Mouse (Mus musculus) forebrain, embryonic 13.5 days (tissue): ENCODE data around the gene Apaf1. TPM values are rescaled to one million over a fixed set of nuclear protein-coding genes. Genes with fewer than 3 reads are reported as not detected.
A peak's percentile ranks its signal among the peaks of the same experiment; 100 is the strongest.

Experiments used
- ATAC-seq: fragments of 200-750 bp; cut with Nextera tagmentation; 2 replicates; pipeline ENCODE4 v1.8.0; 2017
- H3K27ac ChIP-seq: fragments of 300-500 bp; sonication (generic); 2 replicates; pipeline ENCODE4 v1.5.1; 2015; ENCODE audit warnings: inconsistent platforms, mild to moderate bottlenecking, moderate library complexity
- H3K27me3 ChIP-seq: fragments of 300-500 bp; sonication (generic); 2 replicates; pipeline ENCODE4 v1.6.1; 2015; ENCODE audit warnings: mild to moderate bottlenecking, inconsistent platforms
- H3K36me3 ChIP-seq: fragments of 300-500 bp; sonication (generic); 2 replicates; pipeline ENCODE4 v1.6.1; 2015; ENCODE audit warnings: mild to moderate bottlenecking, inconsistent platforms; ENCODE audit not compliant: poor library complexity, severe bottlenecking
- H3K4me1 ChIP-seq: fragments of 300-500 bp; sonication (generic); 2 replicates; pipeline ENCODE4 v1.6.1; 2015; ENCODE audit warnings: inconsistent platforms
- H3K4me2 ChIP-seq: fragments of 300-500 bp; sonication (generic); 2 replicates; pipeline ENCODE4 v1.6.1; 2015; ENCODE audit warnings: inconsistent platforms, mild to moderate bottlenecking, moderate library complexity
- H3K4me3 ChIP-seq: fragments of 300-500 bp; sonication (generic); 2 replicates; pipeline ENCODE4 v1.5.1; 2015; ENCODE audit warnings: mild to moderate bottlenecking, inconsistent platforms
- H3K9ac ChIP-seq: fragments of 300-500 bp; sonication (generic); 2 replicates; pipeline ENCODE4 v1.6.1; 2015; ENCODE audit warnings: mild to moderate bottlenecking, inconsistent platforms
- H3K9me3 ChIP-seq: fragments of 300-500 bp; sonication (generic); replicated peaks from 2 replicates; pipeline ENCODE4 v1.6.1; 2016; ENCODE audit warnings: inconsistent platforms
- WGBS: fragments of 180-500 bp; shearing (Covaris S2); methylation state at CpG from one replicate; pipeline ENCODE4 v1.1.7; 2015; 5-methylcytosine and 5-hydroxymethylcytosine counted together
- polyA plus RNA-seq: library from polyadenylated mRNA; unstranded; fragments of >200 nt; fragmentation: Nextera tagmentation; extraction: Ambion mirVana; gene quantifications from 2 replicates; pipeline ENCODE4 v1.2.1, GENCODE M21; 2015

Gene Apaf1
- polyA plus RNA-seq, 1 experiment from 2014 or later: 19.8 TPM

GRCm38 (mm10) chr10:91005858-91006538 is 76.6 kb downstream of the Apaf1 start:
- WGBS: 93% methylated on average over 12 of the region's 12 CpGs
- Histone ChIP-seq H3K9me3 (no peaks in the 10 kb centered on the region), H3K4me1 (no peaks in the 10 kb centered on the region), H3K4me2 (no peak overlapping the region), H3K36me3 (peaks cover 25% of the 10 kb centered on the region; the same call in 1 of the 2 replicates), H3K4me3 (no peak overlapping the region), H3K9ac (no peak overlapping the region), H3K27me3 (no peaks in the 10 kb centered on the region), H3K27ac (no peak overlapping the region)
- no peak for ATAC-seq

- Histone ChIP-seq H3K4me2 (no peak overlapping the region), H3K27me3 (no peaks in the 10 kb centered on the region), H3K9ac (no peak overlapping the region), H3K9me3 (no peaks in the 10 kb centered on the region), H3K27ac (no peak overlapping the region), H3K4me1 (no peaks in the 10 kb centered on the region), H3K36me3 (peaks cover 13% of the 10 kb centered on the region), H3K4me3 (no peak overlapping the region)
- 58% methylated on average over 13 of the region's 13 CpGs for WGBS
- ATAC-seq: no peak
These were observed 81.1 kb downstream of the Apaf1 start for GRCm38 (mm10) chr10:91001421-91001820.

- no peak overlapping the region for H3K4me2 ChIP-seq
- no peaks in the 10 kb centered on the region for H3K27me3 ChIP-seq
- H3K9ac ChIP-seq: no peak overlapping the region
- H3K27ac ChIP-seq: no peak overlapping the region
- 89% methylated on average over 5 of the region's 5 CpGs for WGBS
- no peak overlapping the region for H3K4me3 ChIP-seq
- H3K4me1 ChIP-seq: no peaks in the 10 kb centered on the region
- no peaks in the 10 kb centered on the region for H3K9me3 ChIP-seq
- no peak for ATAC-seq
- peaks cover 27% of the 10 kb centered on the region for H3K36me3 ChIP-seq
These were observed 82.7 kb downstream of the Apaf1 start for GRCm38 (mm10) chr10:90999899-91000298.

GRCm38 (mm10) chr10:90993869-90994268 is 88.7 kb downstream of the Apaf1 start:
- Histone ChIP-seq H3K36me3 (peaks cover 42% of the 10 kb centered on the region), H3K27me3 (no peaks in the 10 kb centered on the region), H3K9me3 (no peaks in the 10 kb centered on the region), H3K4me1 (peaks cover 9% of the 10 kb centered on the region; the same call in 1 of the 2 replicates), H3K27ac (0 out of 2 replicates have a peak overlapping the region, but pooled peaks have one; percentile 5), H3K4me2 (no peak overlapping the region), H3K4me3 (no peak overlapping the region), H3K9ac (no peak overlapping the region)
- peak; percentile 51; the same call in 1 of the 2 replicates for ATAC-seq
- 50% methylated on average over 5 of the region's 5 CpGs for WGBS

GRCm38 (mm10) chr10:90992237-90992636 is 90.3 kb downstream of the Apaf1 start:
- no peak overlapping the region for H3K4me2 ChIP-seq
- no peak overlapping the region for H3K9ac ChIP-seq
- ATAC-seq: no peak
- no peaks in the 10 kb centered on the region for H3K27me3 ChIP-seq
- no peak overlapping the region for H3K4me3 ChIP-seq
- no peak overlapping the region for H3K27ac ChIP-seq
- H3K36me3 ChIP-seq: peaks cover 41% of the 10 kb centered on the region
- 87% methylated on average over 6 of the region's 6 CpGs for WGBS
- H3K9me3 ChIP-seq: no peaks in the 10 kb centered on the region
- H3K4me1 ChIP-seq: peaks cover 9% of the 10 kb centered on the region; the same call in 1 of the 2 replicates

- Histone ChIP-seq H3K27me3 (no peaks in the 10 kb centered on the region), H3K27ac (no peak overlapping the region), H3K4me3 (no peak overlapping the region), H3K36me3 (peaks cover 24% of the 10 kb centered on the region), H3K4me1 (peaks cover 9% of the 10 kb centered on the region; the same call in 1 of the 2 replicates), H3K4me2 (no peak overlapping the region), H3K9me3 (no peaks in the 10 kb centered on the region), H3K9ac (no peak overlapping the region)
- ATAC-seq: no peak
- 94% methylated on average over 6 of the region's 6 CpGs for WGBS
These were observed 92.2 kb downstream of the Apaf1 start for GRCm38 (mm10) chr10:90990340-90990739.

GRCm38 (mm10) chr10:90983046-90983445 is 99.5 kb downstream of the Apaf1 start:
- Histone ChIP-seq H3K27me3 (no peaks in the 10 kb centered on the region), H3K27ac (no peak overlapping the region), H3K4me2 (no peak overlapping the region), H3K9ac (no peak overlapping the region), H3K4me3 (no peak overlapping the region), H3K4me1 (no peaks in the 10 kb centered on the region), H3K9me3 (no peaks in the 10 kb centered on the region), H3K36me3 (peaks cover 3% of the 10 kb centered on the region; the same call in 1 of the 2 replicates)
- no peak for ATAC-seq
- WGBS: 89% methylated on average over 8 of the region's 8 CpGs

- H3K36me3 ChIP-seq: peaks cover 3% of the 10 kb centered on the region; the same call in 1 of the 2 replicates
- no peaks in the 10 kb centered on the region for H3K9me3 ChIP-seq
- ATAC-seq: no peak
- WGBS: 92% methylated on average over 4 of the region's 4 CpGs
- no peaks in the 10 kb centered on the region for H3K4me1 ChIP-seq
- no peak overlapping the region for H3K4me3 ChIP-seq
- no peak overlapping the region for H3K4me2 ChIP-seq
- no peak overlapping the region for H3K27ac ChIP-seq
- no peak overlapping the region for H3K9ac ChIP-seq
- no peaks in the 10 kb centered on the region for H3K27me3 ChIP-seq
These were observed 100.8 kb downstream of the Apaf1 start for GRCm38 (mm10) chr10:90981811-90982210.

- Histone ChIP-seq H3K27ac (no peak overlapping the region), H3K9me3 (no peaks in the 10 kb centered on the region), H3K4me3 (no peak overlapping the region), H3K4me1 (peaks cover 7% of the 10 kb centered on the region), H3K4me2 (no peak overlapping the region), H3K36me3 (no peaks in the 10 kb centered on the region), H3K27me3 (peaks cover 5% of the 10 kb centered on the region; the same call in 1 of the 2 replicates), H3K9ac (no peak overlapping the region)
- whole genome bisulfite sequencing: 87% methylated on average over 6 of the region's 6 CpGs
- no peak for ATAC-seq
These were observed 108.1 kb downstream of the Apaf1 start for GRCm38 (mm10) chr10:90974491-90974890.

GRCm38 (mm10) chr10:90974084-90974483 is 108.5 kb downstream of the Apaf1 start:
- WGBS: 83% methylated on average over 2 of the region's 2 CpGs
- no peak overlapping the region for H3K4me3 ChIP-seq
- ATAC-seq: no peak
- H3K27ac ChIP-seq: no peak overlapping the region
- no peaks in the 10 kb centered on the region for H3K36me3 ChIP-seq
- H3K27me3 ChIP-seq: peaks cover 9% of the 10 kb centered on the region
- no peaks in the 10 kb centered on the region for H3K9me3 ChIP-seq
- peaks cover 11% of the 10 kb centered on the region for H3K4me1 ChIP-seq
- H3K4me2 ChIP-seq: no peak overlapping the region
- H3K9ac ChIP-seq: no peak overlapping the region

- no peaks in the 10 kb centered on the region for H3K36me3 ChIP-seq
- H3K4me1 ChIP-seq: peaks cover 22% of the 10 kb centered on the region
- no peak overlapping the region for H3K9ac ChIP-seq
- 43% methylated on average over 4 of the region's 4 CpGs for WGBS
- no peak overlapping the region for H3K4me2 ChIP-seq
- no peak overlapping the region for H3K27ac ChIP-seq
- H3K4me3 ChIP-seq: no peak overlapping the region
- peaks cover 33% of the 10 kb centered on the region for H3K27me3 ChIP-seq
- ATAC-seq: no peak
- no peaks in the 10 kb centered on the region for H3K9me3 ChIP-seq
These were observed 112.0 kb downstream of the Apaf1 start for GRCm38 (mm10) chr10:90970560-90970959.

GRCm38 (mm10) chr10:90969355-90970174 is 113.0 kb downstream of the Apaf1 start:
- no peaks in the 10 kb centered on the region for H3K36me3 ChIP-seq
- WGBS: 3% methylated on average over 70 of the region's 72 CpGs
- H3K4me2 ChIP-seq: peak overlapping the region; percentile 90
- peak overlapping the region; percentile 48 for H3K4me3 ChIP-seq
- H3K4me1 ChIP-seq: peaks cover 26% of the 10 kb centered on the region
- ATAC-seq: peak; percentile 42
- H3K27ac ChIP-seq: no peak overlapping the region
- peak overlapping the region; percentile 65 for H3K9ac ChIP-seq
- no peaks in the 10 kb centered on the region for H3K9me3 ChIP-seq
- peaks cover 33% of the 10 kb centered on the region for H3K27me3 ChIP-seq
